Mouse (Mus musculus) intestine, postnatal 0 days (tissue): ENCODE results near the gene Cdv3. TPM values are rescaled to one million over a fixed set of nuclear protein-coding genes. Genes with fewer than 3 reads are reported as not detected.

Experiments used
- ATAC-seq: fragments of 200-750 bp; cut with Nextera tagmentation; 2 replicates; pipeline ENCODE4 v1.8.0; 2017; ENCODE audit warnings: mild to moderate bottlenecking, moderate TSS enrichment, moderate library complexity
- H3K27ac ChIP-seq: fragments of 300-500 bp; sonication (generic); 2 replicates; pipeline ENCODE4 v1.5.1; 2014; ENCODE audit warnings: mild to moderate bottlenecking, low read depth, low read length, moderate library complexity
- H3K27me3 ChIP-seq: fragments of 300-500 bp; sonication (generic); replicated peaks from 2 replicates; pipeline ENCODE4 v1.6.1; 2014; ENCODE audit warnings: low read length, mixed read lengths; ENCODE audit not compliant: control insufficient read depth, insufficient read depth
- H3K36me3 ChIP-seq: fragments of 300-500 bp; sonication (generic); 2 replicates; pipeline ENCODE4 v1.6.1; 2014; ENCODE audit warnings: mild to moderate bottlenecking, moderate library complexity; ENCODE audit not compliant: control insufficient read depth, insufficient read depth
- H3K4me1 ChIP-seq: fragments of 300-500 bp; sonication (generic); replicated peaks from 2 replicates; pipeline ENCODE4 v1.6.1; 2014; ENCODE audit warnings: antibody characterized with exemption, low read length, mixed read lengths; ENCODE audit not compliant: control insufficient read depth, insufficient read depth
- H3K4me2 ChIP-seq: fragments of 300-500 bp; sonication (generic); replicated peaks from 2 replicates; pipeline ENCODE4 v1.6.1; 2014; ENCODE audit warnings: low read depth, mild to moderate bottlenecking, moderate library complexity
- H3K4me3 ChIP-seq: fragments of 300-500 bp; sonication (generic); 2 replicates; pipeline ENCODE4 v1.5.1; 2014; ENCODE audit warnings: low read depth, low read length
- H3K9ac ChIP-seq: fragments of 300-500 bp; sonication (generic); 2 replicates; pipeline ENCODE4 v1.6.1; 2014; ENCODE audit warnings: mild to moderate bottlenecking, low read depth, low read length
- H3K9me3 ChIP-seq: fragments of 300-500 bp; sonication (generic); 2 replicates; pipeline ENCODE4 v1.6.1; 2016; ENCODE audit warnings: mixed run types; ENCODE audit not compliant: control insufficient read depth
- CTCF ChIP-seq: sonication (generic); IDR thresholded peaks from 2 replicates; pipeline ENCODE4 v1.5.1; 2016; ENCODE audit warnings: low read depth, mild to moderate bottlenecking, control low read depth, antibody characterized with exemption, moderate library complexity
- WGBS: fragments of 180-500 bp; shearing (Covaris S2); extraction: QIAGEN DNeasy Blood & Tissue Kit; methylation state at CpG from one replicate; pipeline ENCODE4 v1.1.7; 2014; 5-methylcytosine and 5-hydroxymethylcytosine counted together
- polyA plus RNA-seq: library from polyadenylated mRNA; unstranded; fragments of >200 nt; fragmentation: Nextera tagmentation; extraction: Ambion mirVana; gene quantifications from 2 replicates; pipeline ENCODE4 v1.2.1, GENCODE M21; 2015

The Cdv3 gene
- polyA plus RNA-seq, 1 experiment from 2014 or later, result 38.8 TPM

GRCm38 (mm10) chr9:103385600-103385999 is 20.0 kb upstream of the Cdv3 start:
- Histone ChIP-seq H3K27ac (no peak overlapping the region), H3K36me3 (no peaks in the 10 kb centered on the region), H3K9me3 (no peaks in the 10 kb centered on the region), H3K27me3 (no peaks in the 10 kb centered on the region), H3K9ac (no peak overlapping the region), H3K4me2 (no peak overlapping the region), H3K4me3 (no peak overlapping the region), H3K4me1 (no peaks in the 10 kb centered on the region; the same call in 1 of the 2 replicates)
- WGBS, result 6% methylated on average over 1 of the region's 1 CpGs
- no peak for TF ChIP-seq CTCF
- no peak for ATAC-seq

GRCm38 (mm10) chr9:103384141-103384796 is 18.6 kb upstream of the Cdv3 start:
- Histone ChIP-seq H3K4me2 (no peak overlapping the region), H3K27me3 (no peaks in the 10 kb centered on the region), H3K9me3 (no peaks in the 10 kb centered on the region), H3K9ac (no peak overlapping the region), H3K36me3 (no peaks in the 10 kb centered on the region), H3K4me3 (no peak overlapping the region), H3K4me1 (no peaks in the 10 kb centered on the region; the same call in 1 of the 2 replicates), H3K27ac (no peak overlapping the region)
- TF ChIP-seq CTCF, result no peak
- ATAC-seq, result no peak
- 81% methylated on average over 4 of the region's 4 CpGs for WGBS

DNA sequence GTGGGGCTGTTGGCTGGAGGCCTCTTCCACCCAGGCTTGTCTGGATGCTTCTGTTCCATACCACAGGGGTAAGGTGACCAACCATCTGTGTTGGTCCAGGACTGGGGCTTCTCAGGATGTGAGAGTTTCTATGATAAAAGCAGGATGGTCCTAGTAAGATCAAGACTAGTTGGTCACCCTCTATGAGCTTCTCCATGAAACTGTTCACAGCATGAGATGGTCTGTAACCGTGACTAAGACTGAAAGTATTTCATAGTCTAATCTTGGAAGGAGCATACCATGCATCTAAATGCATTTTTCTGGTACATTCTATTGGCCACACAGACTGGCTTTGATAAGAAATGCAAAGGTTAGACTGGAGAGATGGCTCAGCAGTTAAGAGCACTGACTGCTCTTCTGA is 17.9 kb upstream of the Cdv3 start:
- Histone ChIP-seq H3K4me1 (no peaks in the 10 kb centered on the region; the same call in 1 of the 2 replicates), H3K4me3 (no peak overlapping the region), H3K9me3 (no peaks in the 10 kb centered on the region), H3K36me3 (no peaks in the 10 kb centered on the region), H3K27ac (no peak overlapping the region), H3K9ac (no peak overlapping the region), H3K4me2 (no peak overlapping the region), H3K27me3 (no peaks in the 10 kb centered on the region)
- ATAC-seq, result no peak
- TF ChIP-seq CTCF, result no peak
- WGBS, result 92% methylated on average over 1 of the region's 1 CpGs

DNA sequence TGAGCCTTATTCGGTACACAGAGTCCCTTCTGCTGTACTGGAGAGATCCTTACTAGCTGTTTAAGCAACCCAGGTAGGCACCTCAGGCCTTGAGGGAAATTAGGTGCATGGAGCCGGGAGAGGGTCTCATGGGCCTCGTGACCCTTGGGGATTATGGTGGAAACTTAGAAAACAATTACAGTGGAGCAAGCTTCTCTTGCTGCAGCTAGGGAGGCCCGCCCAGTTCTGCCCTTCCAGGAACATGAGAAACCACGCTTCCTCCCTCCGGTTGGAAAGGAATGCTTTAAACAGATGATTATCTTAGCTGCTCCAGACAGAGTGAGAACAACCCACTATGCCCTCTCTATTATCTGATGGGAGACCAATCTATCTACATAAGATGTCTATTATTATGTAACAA is 17.3 kb upstream of the Cdv3 start:
- H3K27ac ChIP-seq, result no peak overlapping the region
- no peaks in the 10 kb centered on the region for H3K27me3 ChIP-seq
- H3K4me1 ChIP-seq, result no peaks in the 10 kb centered on the region; the same call in 1 of the 2 replicates
- TF ChIP-seq CTCF, result no peak
- no peak overlapping the region for H3K9ac ChIP-seq
- no peak for ATAC-seq
- no peak overlapping the region for H3K4me3 ChIP-seq
- WGBS, result 37% methylated on average over 6 of the region's 6 CpGs
- H3K36me3 ChIP-seq, result no peaks in the 10 kb centered on the region
- H3K4me2 ChIP-seq, result no peak overlapping the region
- no peaks in the 10 kb centered on the region for H3K9me3 ChIP-seq

GRCm38 (mm10) chr9:103380566-103380965 is 14.9 kb upstream of the Cdv3 start:
- Histone ChIP-seq H3K4me2 (no peak overlapping the region), H3K4me3 (no peak overlapping the region), H3K36me3 (no peaks in the 10 kb centered on the region), H3K27me3 (no peaks in the 10 kb centered on the region), H3K9ac (no peak overlapping the region), H3K4me1 (no peaks in the 10 kb centered on the region; the same call in 1 of the 2 replicates), H3K9me3 (no peaks in the 10 kb centered on the region), H3K27ac (no peak overlapping the region)
- 100% methylated on average over 4 of the region's 4 CpGs for WGBS
- TF ChIP-seq CTCF, result no peak
- no peak for ATAC-seq

DNA sequence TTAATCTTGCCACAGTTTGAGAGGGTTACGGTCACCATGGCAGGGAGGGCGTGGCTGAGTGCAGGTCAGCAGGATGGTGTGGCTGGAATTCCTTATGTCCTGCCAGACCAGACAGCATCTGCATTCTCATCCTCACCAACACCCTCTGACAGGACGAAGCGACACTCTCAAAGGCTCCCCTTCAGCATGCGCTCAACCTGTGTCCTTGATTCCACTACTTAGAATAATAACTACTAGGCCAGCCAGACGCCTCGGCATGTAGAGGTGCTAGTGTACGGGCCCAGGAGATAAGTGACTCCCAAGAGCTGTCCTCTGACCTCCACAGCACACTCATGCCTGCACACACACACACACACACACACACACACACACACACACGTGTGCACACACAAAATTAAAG is 13.6 kb upstream of the Cdv3 start:
- WGBS, result 68% methylated on average over 9 of the region's 9 CpGs
- Histone ChIP-seq H3K4me1 (no peaks in the 10 kb centered on the region), H3K4me2 (no peak overlapping the region), H3K4me3 (no peak overlapping the region), H3K27ac (no peak overlapping the region), H3K27me3 (no peaks in the 10 kb centered on the region), H3K36me3 (no peaks in the 10 kb centered on the region), H3K9me3 (no peaks in the 10 kb centered on the region), H3K9ac (no peak overlapping the region)
- TF ChIP-seq CTCF, result no peak
- no peak for ATAC-seq

DNA sequence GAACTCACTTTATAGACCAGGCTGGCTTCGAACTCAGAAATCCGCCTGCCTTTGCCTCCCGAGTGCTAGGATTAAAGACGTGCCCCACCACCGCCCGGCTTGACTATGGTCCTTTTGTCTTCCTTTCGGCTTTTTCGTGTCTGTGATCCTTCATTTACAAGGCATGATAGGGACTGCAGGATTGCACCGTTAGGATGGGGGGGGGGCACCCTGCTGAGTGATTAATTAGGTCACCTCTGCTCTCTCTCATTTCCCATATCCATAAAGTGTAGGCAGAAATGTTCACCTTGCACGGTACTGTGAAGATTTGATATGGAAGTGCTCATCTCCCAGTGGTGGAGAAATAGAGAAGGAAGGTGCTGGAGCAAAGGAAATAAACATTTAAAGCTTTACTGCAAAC is 13.0 kb upstream of the Cdv3 start:
- WGBS, result 74% methylated on average over 10 of the region's 10 CpGs
- Histone ChIP-seq H3K4me2 (no peak overlapping the region), H3K27me3 (no peaks in the 10 kb centered on the region), H3K36me3 (no peaks in the 10 kb centered on the region), H3K9me3 (no peaks in the 10 kb centered on the region), H3K4me1 (no peaks in the 10 kb centered on the region), H3K27ac (no peak overlapping the region), H3K4me3 (no peak overlapping the region), H3K9ac (no peak overlapping the region)
- no peak for ATAC-seq
- no peak for TF ChIP-seq CTCF
